Mouse (Mus musculus) midbrain, embryonic 14.5 days (tissue): ENCODE results near the gene Wfdc11. TPM values are rescaled to one million over a fixed set of nuclear protein-coding genes. Genes with fewer than 3 reads are reported as not detected.

Experiments used
- ATAC-seq: fragments of 200-750 bp; cut with Nextera tagmentation; 2 replicates; pipeline ENCODE4 v1.8.0; 2017; ENCODE audit warnings: moderate number of reproducible peaks, moderate library complexity; ENCODE audit not compliant: low FRiP score, low TSS enrichment
- DNase-seq: peaks from one replicate; pipeline ENCODE4 v3.0.0-alpha.2; 2015
- H3K27ac ChIP-seq: fragments of 300-500 bp; sonication (generic); replicated peaks from 2 replicates; pipeline ENCODE4 v1.5.1; 2014; ENCODE audit warnings: mild to moderate bottlenecking, low read depth, low read length, moderate library complexity
- H3K27me3 ChIP-seq: fragments of 300-500 bp; sonication (generic); 2 replicates; pipeline ENCODE4 v1.6.1; 2014; ENCODE audit warnings: low read length, control low read depth, mixed read lengths; ENCODE audit not compliant: control insufficient read depth, insufficient read depth
- H3K36me3 ChIP-seq: fragments of 300-500 bp; sonication (generic); 2 replicates; pipeline ENCODE4 v1.6.1; 2014; ENCODE audit warnings: low read length, control low read depth; ENCODE audit not compliant: control insufficient read depth, insufficient read depth
- H3K4me1 ChIP-seq: fragments of 300-500 bp; sonication (generic); 2 replicates; pipeline ENCODE4 v1.6.1; 2014; ENCODE audit warnings: mild to moderate bottlenecking, antibody characterized with exemption, low read length, control low read depth; ENCODE audit not compliant: control insufficient read depth, insufficient read depth
- H3K4me2 ChIP-seq: fragments of 300-500 bp; sonication (generic); 2 replicates; pipeline ENCODE4 v1.6.1; 2014; ENCODE audit warnings: mild to moderate bottlenecking, low read length, moderate library complexity
- H3K4me3 ChIP-seq: fragments of 300-500 bp; sonication (generic); replicated peaks from 2 replicates; pipeline ENCODE4 v1.5.1; 2014; ENCODE audit warnings: low read depth, low read length
- H3K9ac ChIP-seq: fragments of 300-500 bp; sonication (generic); replicated peaks from 2 replicates; pipeline ENCODE4 v1.6.1; 2014; ENCODE audit warnings: mild to moderate bottlenecking, low read length, moderate library complexity
- H3K9me3 ChIP-seq: fragments of 300-500 bp; sonication (generic); 2 replicates; pipeline ENCODE4 v1.6.1; 2016; ENCODE audit warnings: low read length, control low read depth, mixed read lengths; ENCODE audit not compliant: control insufficient read depth
- WGBS: fragments of 180-500 bp; shearing (Covaris S2); extraction: QIAGEN DNeasy Blood & Tissue Kit; methylation state at CpG from one replicate; pipeline ENCODE4 v1.1.7; 2014; 5-methylcytosine and 5-hydroxymethylcytosine counted together
- polyA plus RNA-seq: library from polyadenylated mRNA; unstranded; fragments of >200 nt; fragmentation: Nextera tagmentation; extraction: Ambion mirVana; gene quantifications from 2 replicates; pipeline ENCODE4 v1.2.1, GENCODE M21; 2014

Gene Wfdc11
- polyA plus RNA-seq, 1 experiment from 2014 or later: not detected

DNA sequence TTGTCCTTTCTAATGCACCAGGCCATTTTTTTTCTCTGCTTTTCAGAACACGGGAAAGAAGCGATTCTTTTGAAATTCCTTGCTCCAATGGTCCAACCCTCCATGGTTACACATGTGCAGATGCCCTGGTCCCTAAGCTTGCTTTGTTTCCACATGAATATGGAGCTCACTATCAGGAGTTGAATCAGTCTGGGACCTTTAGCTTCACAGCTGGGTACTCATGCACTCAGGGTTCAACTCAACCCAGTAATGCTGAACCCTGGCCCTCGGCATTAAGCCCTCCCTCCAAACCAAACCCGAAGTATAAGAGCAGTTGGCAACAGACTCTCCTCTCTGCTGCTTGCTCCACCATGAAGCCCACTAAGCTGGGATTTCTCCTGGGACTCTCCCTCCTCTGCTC, 24.3 kb upstream of the Wfdc11 start, which contains the start of gene Spint4:
Gene Spint4, plus strand, starts transcription at position 301 of the 400 bp plus-strand sequence.
- 68% methylated on average over 4 of the region's 4 CpGs for WGBS
- Histone ChIP-seq H3K4me2 (no peak within 1 kb of the TSS), H3K4me1 (no peaks in the 10 kb centered on the region), H3K27ac (no peak within 1 kb of the TSS), H3K9ac (no peak within 1 kb of the TSS), H3K27me3 (no peaks in the 10 kb centered on the region), H3K36me3 (no peaks in the 10 kb centered on the region), H3K4me3 (no peak within 1 kb of the TSS), H3K9me3 (no peaks in the 10 kb centered on the region)
- ATAC-seq: no peak
- no peak for DNase-seq

GRCm38 (mm10) chr2:164684807-164685206, 10.9 kb upstream of the Wfdc11 start, which contains the start of gene Wfdc13:
Gene Wfdc13, plus strand, starts transcription at chr2:164685107.
- Histone ChIP-seq H3K4me3 (no peak within 1 kb of the TSS), H3K36me3 (no peaks in the 10 kb centered on the region), H3K4me2 (no peak within 1 kb of the TSS), H3K9me3 (no peaks in the 10 kb centered on the region), H3K27me3 (no peaks in the 10 kb centered on the region), H3K4me1 (no peaks in the 10 kb centered on the region), H3K9ac (no peak within 1 kb of the TSS), H3K27ac (no peak within 1 kb of the TSS)
- ATAC-seq: no peak
- no peak for DNase-seq
- WGBS: 71% methylated on average over 3 of the region's 3 CpGs

DNA sequence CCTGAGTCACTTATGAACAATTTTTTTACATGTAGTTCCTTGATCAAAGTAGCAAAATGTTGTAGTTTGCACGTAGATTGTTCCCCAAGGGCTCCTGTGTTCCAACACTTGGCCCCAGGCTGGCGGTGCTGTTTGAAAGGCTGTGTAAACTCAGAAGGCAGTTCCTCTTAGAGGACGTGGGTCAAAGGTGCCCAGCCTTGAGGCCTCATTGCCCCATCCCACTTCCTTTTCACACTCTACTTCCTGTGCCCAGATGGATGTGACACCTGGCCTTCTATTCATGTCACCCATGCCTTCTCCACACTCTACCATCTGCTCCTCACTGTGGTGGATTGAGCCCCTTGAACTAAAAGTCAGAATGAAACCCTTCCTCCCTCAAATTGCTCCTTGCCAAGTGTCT, 6.0 kb upstream of the Wfdc11 start:
- no peak for ATAC-seq
- H3K9me3 ChIP-seq: no peaks in the 10 kb centered on the region
- no peak overlapping the region for H3K27ac ChIP-seq
- no peak overlapping the region for H3K4me3 ChIP-seq
- no peak overlapping the region for H3K4me2 ChIP-seq
- DNase-seq: no peak
- H3K4me1 ChIP-seq: no peaks in the 10 kb centered on the region
- H3K36me3 ChIP-seq: no peaks in the 10 kb centered on the region
- H3K27me3 ChIP-seq: no peaks in the 10 kb centered on the region
- 65% methylated on average over 3 of the region's 3 CpGs for WGBS
- no peak overlapping the region for H3K9ac ChIP-seq

GRCm38 (mm10) chr2:164678848-164679625, 5.2 kb upstream of the Wfdc11 start:
- Histone ChIP-seq H3K27ac (no peak overlapping the region), H3K9ac (no peak overlapping the region; the same call in 1 of the 2 replicates), H3K36me3 (no peaks in the 10 kb centered on the region), H3K4me2 (peak overlapping the region; percentile 49), H3K4me1 (no peaks in the 10 kb centered on the region), H3K9me3 (no peaks in the 10 kb centered on the region), H3K27me3 (no peaks in the 10 kb centered on the region), H3K4me3 (peak overlapping the region; percentile 24)
- 22% methylated on average over 19 of the region's 19 CpGs for WGBS
- DNase-seq (peak; percentile 88), ATAC-seq (peak; percentile 37; the same call in 1 of the 2 replicates)

GRCm38 (mm10) chr2:164676916-164677685, 3.2 kb upstream of the Wfdc11 start:
- Histone ChIP-seq H3K36me3 (no peaks in the 10 kb centered on the region), H3K9me3 (no peaks in the 10 kb centered on the region), H3K4me2 (no peak overlapping the region), H3K27me3 (no peaks in the 10 kb centered on the region), H3K4me1 (no peaks in the 10 kb centered on the region), H3K4me3 (no peak overlapping the region), H3K27ac (no peak overlapping the region), H3K9ac (no peak overlapping the region)
- WGBS: 89% methylated on average over 16 of the region's 16 CpGs
- ATAC-seq (no peak), DNase-seq (no peak)

GRCm38 (mm10) chr2:164676103-164676502, 2.2 kb upstream of the Wfdc11 start:
- Histone ChIP-seq H3K9ac (no peak overlapping the region), H3K4me2 (no peak overlapping the region), H3K9me3 (no peaks in the 10 kb centered on the region), H3K4me3 (no peak overlapping the region), H3K27me3 (no peaks in the 10 kb centered on the region), H3K27ac (no peak overlapping the region), H3K36me3 (no peaks in the 10 kb centered on the region), H3K4me1 (no peaks in the 10 kb centered on the region)
- no peak for DNase-seq
- WGBS: 82% methylated on average over 7 of the region's 7 CpGs
- ATAC-seq: no peak

DNA sequence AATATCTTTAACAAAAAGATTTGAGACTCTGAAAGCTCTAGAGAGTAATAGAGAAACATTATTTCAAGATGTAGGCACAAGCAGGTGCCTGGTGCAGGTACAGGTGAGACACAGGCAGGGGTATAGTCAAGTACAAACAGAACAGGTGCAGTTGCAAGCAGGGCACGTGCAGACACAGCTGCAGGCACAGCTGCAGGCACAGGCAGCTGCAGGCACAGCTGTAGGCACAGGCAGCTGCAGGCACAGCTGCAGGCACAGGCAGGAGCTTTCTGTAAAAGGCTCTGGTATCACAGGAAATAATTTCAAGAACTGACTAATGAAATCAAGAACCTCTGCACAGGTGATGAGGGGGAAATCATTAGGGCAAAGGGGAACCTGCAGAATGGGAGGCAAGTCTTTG, 2.9 kb downstream of the Wfdc11 start:
- Histone ChIP-seq H3K27ac (no peak overlapping the region), H3K36me3 (no peaks in the 10 kb centered on the region), H3K4me1 (no peaks in the 10 kb centered on the region), H3K4me2 (no peak overlapping the region), H3K27me3 (no peaks in the 10 kb centered on the region), H3K9me3 (no peaks in the 10 kb centered on the region), H3K4me3 (no peak overlapping the region), H3K9ac (no peak overlapping the region)
- DNase-seq (no peak), ATAC-seq (no peak)
- WGBS: 20% methylated on average over 1 of the region's 1 CpGs

GRCm38 (mm10) chr2:164670261-164670660, 3.6 kb downstream of the Wfdc11 start:
- Histone ChIP-seq H3K4me1 (no peaks in the 10 kb centered on the region), H3K27ac (no peak overlapping the region), H3K36me3 (no peaks in the 10 kb centered on the region), H3K4me3 (no peak overlapping the region), H3K9ac (no peak overlapping the region), H3K4me2 (no peak overlapping the region), H3K9me3 (no peaks in the 10 kb centered on the region), H3K27me3 (no peaks in the 10 kb centered on the region)
- no peak for DNase-seq
- 85% methylated on average over 5 of the region's 5 CpGs for WGBS
- no peak for ATAC-seq
